Mouse (Mus musculus) erythroblast, embryonic 14.5 days (primary cell): Measurements from ENCODE around the gene Tns4.

ENCODE experiments used
- GATA1 ChIP-seq: IDR thresholded peaks from 2 replicates; pipeline ENCODE4 v1.6.1; 2012; ENCODE audit warnings: low read length, inconsistent platforms, mixed read lengths
- TAL1 ChIP-seq: IDR thresholded peaks from 3 replicates; pipeline ENCODE4 v1.6.1; 2012; ENCODE audit warnings: low read length, inconsistent platforms, mixed read lengths

- no peak for TF ChIP-seq GATA1
- TF ChIP-seq TAL1 = no peak
These were observed 12.3 kb downstream of the Tns4 start for GRCm38 (mm10) chr11:99076744-99077319.
